Mouse (Mus musculus) liver, embryonic 14.5 days (tissue): ENCODE results near the gene Cdv3.

Source experiments
- CTCF ChIP-seq: IDR thresholded peaks from 2 replicates; pipeline ENCODE4 v1.5.1; 2016; ENCODE audit warnings: antibody characterized with exemption, low read depth, control low read depth
- EP300 ChIP-seq: IDR thresholded peaks from 2 replicates; pipeline ENCODE4 v1.6.1; 2016; ENCODE audit warnings: antibody characterized with exemption, low read depth

GRCm38 (mm10) chr9:103380566-103380965, 14.9 kb upstream of the Cdv3 start:
- no peak for TF ChIP-seq CTCF
- no peak for TF ChIP-seq EP300
